In the genomic region with DNA sequence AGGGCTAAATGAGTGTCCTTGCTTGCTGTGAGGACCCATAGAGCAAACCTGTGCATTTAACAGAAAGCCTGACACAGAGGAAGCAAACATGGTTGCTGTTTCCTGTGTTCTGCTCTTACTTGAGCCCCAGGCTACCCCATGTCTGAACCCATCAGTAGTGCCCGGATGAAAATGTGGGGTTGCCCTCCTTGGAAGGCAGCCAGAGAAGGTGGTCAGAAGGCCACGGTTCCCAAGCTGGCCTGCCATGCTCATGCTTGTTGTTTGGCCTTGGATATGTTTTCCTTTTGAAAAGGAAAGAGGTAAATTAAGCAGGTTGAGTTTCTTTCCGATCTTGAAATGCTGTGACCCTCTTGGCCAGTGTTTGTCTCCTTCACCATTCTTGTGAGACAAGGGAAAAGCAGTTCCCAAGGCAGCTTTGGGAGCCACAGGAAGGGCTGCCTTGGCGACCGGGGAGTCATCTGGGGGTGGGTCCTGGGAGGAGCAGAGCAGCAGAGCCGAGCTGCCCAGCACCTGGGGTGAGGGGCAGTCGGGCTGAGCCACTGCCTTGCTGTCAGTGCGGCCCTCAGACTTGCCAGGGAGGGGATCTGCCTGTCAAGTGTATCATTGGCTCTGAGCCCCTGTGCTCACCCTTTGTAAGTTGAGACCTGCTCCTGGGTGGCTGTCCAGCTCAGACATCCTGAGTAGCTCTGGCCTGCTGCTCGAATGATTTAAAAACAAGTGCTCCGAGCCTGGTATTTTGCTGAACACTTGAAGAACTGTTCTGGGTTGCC, we compare ENCODE assay signal across 9 mouse cellular contexts. TPM values are rescaled to one million over a fixed set of nuclear protein-coding genes. Genes with fewer than 3 reads are reported as not detected.
DNase-seq lines count a peak whose midpoint lies in the region; ATAC-seq and TF ChIP-seq lines count a peak whose summit lies in the region.
"Had no signal": no experiment of that assay in that cellular context is flagged by ENCODE, and none has a peak within 500 bp of the region (broad histone marks: within the 10 kb centered on the region; RNA-seq: fewer than 3 reads in every experiment).

No protein-coding gene starts in this region.

- 20% methylated on average over 10 of the region's 10 CpGs for WGBS in embryonic facial prominence, embryonic 15.5 days
- WGBS in limb, embryonic 10.5 days, result 15% methylated on average over 10 of the region's 10 CpGs
- 45% methylated on average over 10 of the region's 10 CpGs for WGBS in olfactory bulb, adult 2 months

- H3K4me3 ChIP-seq in embryonic facial prominence, embryonic 15.5 days (replicated peaks), result no peak overlapping the region
- no peak overlapping the region for H3K4me3 ChIP-seq in limb, embryonic 10.5 days
- no peak overlapping the region for H3K4me3 ChIP-seq in olfactory bulb, adult 2 months (ENCODE audit: insufficient read depth, low read depth, low read length)

- H3K4me1 ChIP-seq in embryonic facial prominence, embryonic 15.5 days, result peaks cover 29% of the 10 kb centered on the region
- peaks cover 27% of the 10 kb centered on the region for H3K4me1 ChIP-seq in limb, embryonic 10.5 days
- peaks cover 17% of the 10 kb centered on the region for H3K4me1 ChIP-seq in olfactory bulb, adult 2 months (ENCODE audit: control insufficient read depth, insufficient read depth, low read length)

- H3K27ac ChIP-seq in embryonic facial prominence, embryonic 15.5 days (replicated peaks), result peak overlapping the region; percentile 83
- peak overlapping the region; percentile 56; the same call in 1 of the 2 replicates for H3K27ac ChIP-seq in limb, embryonic 10.5 days
- 0 out of 2 replicates have a peak overlapping the region, but pooled peaks have one; percentile 18 for H3K27ac ChIP-seq in olfactory bulb, adult 2 months (ENCODE audit: insufficient read depth, low read depth, low read length)

- TF ChIP-seq CTCF in olfactory bulb, adult 2 months (IDR thresholded peaks at IDR 0.05; ENCODE audit: insufficient read depth, low read depth, low read length), result no peak

- ATAC-seq in embryonic facial prominence, embryonic 15.5 days (ENCODE audit: insufficient number of reproducible peaks, low FRiP score, low TSS enrichment, low read depth), result peak; percentile 55; the same call in 1 of the 2 replicates
- ATAC-seq in megakaryocyte progenitor cell, adult 5-6 weeks (replicated peaks; ENCODE audit: poor library complexity), result no peak

- no peaks in the 10 kb centered on the region for H3K27me3 ChIP-seq in embryonic facial prominence, embryonic 15.5 days
- no peaks in the 10 kb centered on the region for H3K27me3 ChIP-seq in limb, embryonic 10.5 days (ENCODE audit: low read depth, poor library complexity, severe bottlenecking)
- H3K27me3 ChIP-seq: CH12.LX had no signal

- no peak for TF ChIP-seq POLR2A in olfactory bulb, adult 2 months (IDR thresholded peaks at IDR 0.05; ENCODE audit: insufficient read depth, low read depth, low read length)

- intact Hi-C loops in heart, postnatal 14 days (cut with DNase I), result no loop called here

- peaks cover 38% of the 10 kb centered on the region for H3K36me3 ChIP-seq in embryonic facial prominence, embryonic 15.5 days
- peaks cover 61% of the 10 kb centered on the region for H3K36me3 ChIP-seq in limb, embryonic 10.5 days

- no peak overlapping the region for H3K9ac ChIP-seq in embryonic facial prominence, embryonic 15.5 days

- no peaks in the 10 kb centered on the region for H3K9me3 ChIP-seq in embryonic facial prominence, embryonic 15.5 days (replicated peaks)
- H3K9me3 ChIP-seq in limb, embryonic 10.5 days (replicated peaks), result no peaks in the 10 kb centered on the region

- peak; percentile 94 for DNase-seq in heart, adult 11 months
- DNase-seq in heart, postnatal 14 days, result no peak
- DNase-seq in CD4-positive helper T cell, adult 2 months (ENCODE audit: low read depth, low spot score), result peak; percentile 31
- DNase-seq in limb, embryonic 10.5 days (ENCODE audit: low spot score), result peak; percentile 50
- DNase-seq in urinary bladder, postnatal 36 days (ENCODE audit: low spot score in 2 of 2), result no peak

- H3K4me2 ChIP-seq in embryonic facial prominence, embryonic 15.5 days (replicated peaks), result no peak overlapping the region

RNA-seq across cellular contexts. Expression of a gene that starts 30.0 kb away (rescaled TPM):
- total RNA-seq in heart, postnatal 14 days (2021), result 10 to 100 TPM; 47.6 to 50.0 TPM
- 20.7 and 21.7 TPM in 2 replicates for polyA plus RNA-seq in embryonic facial prominence, embryonic 15.5 days (2015; fragmentation: Nextera tagmentation; extraction: Ambion mirVana)
- polyA plus RNA-seq in limb, embryonic 10.5 days (2016; fragmentation: Nextera tagmentation; extraction: Ambion mirVana), result 13.0 and 15.2 TPM in 2 replicates
- polyA plus RNA-seq in olfactory bulb, adult 2 months (2012; ENCODE audit: insufficient read depth, insufficient read length, low replicate concordance, missing spikeins), result not detected in 2 replicates
- 9.7 and 18.0 TPM in 2 replicates for total RNA-seq in megakaryocyte progenitor cell, adult 5-6 weeks (2015)
- total RNA-seq in megakaryocyte progenitor cell, adult 5-6 weeks (2017), result 12.8 and 12.9 TPM in 2 replicates

Comparison
In these comparisons a context has a peak if more than half of its experiments do, and no peak if none do; other contexts are left out.
1. DNase-seq: peak in heart, adult 11 months (single experiment), CD4-positive helper T cell, adult 2 months (single experiment) and limb, embryonic 10.5 days (single experiment); none in heart, postnatal 14 days (0 of 2) and urinary bladder, postnatal 36 days (0 of 2).
2. H3K27ac ChIP-seq: peak in every context shown above with its lines; median percentile 83 in embryonic facial prominence, embryonic 15.5 days; 56 in limb, embryonic 10.5 days; 18 in olfactory bulb, adult 2 months.